Mouse (Mus musculus) frontal cortex, adult (tissue): ENCODE measurements at regions not wholly inside any gene's neighbourhood (a gene's known extent, or its start where the extent isn't known, plus 50 kb on each side); places are given as distances from the start of the nearest gene placed in this dataset.
"Not testable (repeated sequence)": the region's sequence is repeated elsewhere in the genome, so short reads cannot be mapped to it uniquely, and the experiment has no call there.

Experiments
- ATAC-seq: cut with Nextera tagmentation; 2 replicates; pipeline ENCODE4 v1.9.2; 2017; ENCODE audit warnings: mild to moderate bottlenecking, moderate library complexity, mixed read lengths; ENCODE audit not compliant: low TSS enrichment

DNA sequence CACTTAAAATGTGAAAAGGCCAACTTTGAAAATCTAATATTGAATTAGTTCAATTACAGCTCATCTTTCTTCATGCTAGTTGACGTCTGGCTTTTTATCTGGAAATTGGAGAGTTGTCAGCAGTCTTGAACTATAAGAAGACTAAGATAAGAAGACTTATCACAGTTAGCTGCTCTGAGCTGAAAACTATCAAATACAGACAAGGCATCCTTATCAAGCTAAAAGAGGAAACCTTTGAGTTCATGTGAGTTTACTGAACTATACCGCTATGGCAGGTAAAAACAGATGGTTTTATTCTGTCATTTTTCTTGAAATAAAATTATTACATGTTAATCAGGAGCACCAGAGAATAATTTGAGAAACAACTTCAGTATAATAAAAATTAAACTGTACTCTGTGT, 735.2 kb upstream of the Marcks start:
- no peak for ATAC-seq

- ATAC-seq = peak; percentile 62
Measured at GRCm38 (mm10) chr10:37861001-37861400, 722.3 kb upstream of the Marcks start.

DNA sequence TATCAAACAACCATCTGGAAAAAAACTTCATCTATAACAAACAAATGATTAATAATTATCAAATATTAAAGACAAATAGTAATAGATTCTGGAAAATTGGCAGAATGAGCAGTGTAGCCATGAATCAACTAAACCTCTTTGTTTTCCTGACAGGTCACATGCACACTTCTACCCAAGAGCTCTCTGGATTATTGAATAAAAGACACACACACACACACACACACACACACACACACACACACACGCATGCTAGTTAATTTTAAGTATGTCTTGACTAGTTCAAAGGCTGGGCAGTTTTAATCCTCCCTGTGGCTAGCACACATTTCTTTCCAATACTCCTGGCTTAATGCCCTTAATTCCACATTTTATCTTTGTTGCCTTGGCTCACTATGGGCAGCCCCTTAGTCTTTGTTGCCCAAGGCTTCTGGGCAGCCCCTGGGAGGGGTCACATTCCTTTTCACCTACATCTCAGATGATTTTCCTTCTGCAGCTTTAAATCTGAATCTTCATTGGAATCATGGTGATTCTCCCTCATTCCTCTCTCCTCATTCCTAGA, 710.6 kb upstream of the Marcks start:
- no peak for ATAC-seq

DNA sequence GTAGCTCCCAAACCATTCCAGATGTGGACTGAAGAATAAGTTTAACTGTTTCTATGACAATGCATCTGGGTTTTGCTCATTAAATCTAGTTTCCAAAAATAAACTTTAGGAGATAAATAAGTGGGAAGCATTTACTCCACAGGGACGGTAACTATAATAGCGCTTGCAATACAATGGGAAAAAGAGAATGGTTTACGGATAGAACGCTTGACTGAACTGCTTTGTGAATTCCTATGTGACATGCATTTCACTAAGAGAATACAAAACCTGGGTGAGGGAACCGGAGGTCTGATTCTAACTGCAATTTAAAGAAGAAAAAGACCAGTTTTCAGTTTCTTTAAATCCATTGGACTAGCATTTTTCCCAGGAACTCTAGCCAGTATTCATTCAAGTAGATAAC, 704.1 kb upstream of the Marcks start:
- ATAC-seq = no peak

DNA sequence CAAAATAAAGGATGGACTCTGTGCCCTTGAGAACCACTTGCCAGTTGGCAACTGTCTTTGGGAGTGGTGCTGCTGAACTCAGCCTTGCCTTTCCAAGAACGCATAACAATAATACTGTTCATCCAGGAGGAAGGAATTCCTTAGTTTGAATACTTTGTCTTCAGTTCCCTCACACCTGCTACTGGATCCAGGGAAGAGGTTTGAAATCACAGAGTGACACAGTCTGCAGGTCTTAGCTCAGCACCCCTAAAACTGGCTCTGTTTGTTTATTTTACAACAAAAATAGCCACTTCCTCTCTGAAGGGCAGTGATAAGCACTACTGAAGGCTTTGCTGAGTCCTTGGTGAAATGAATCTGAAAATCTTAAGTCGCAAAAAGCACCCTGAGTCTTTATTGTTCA, 703.1 kb upstream of the Marcks start:
- ATAC-seq = no peak

DNA sequence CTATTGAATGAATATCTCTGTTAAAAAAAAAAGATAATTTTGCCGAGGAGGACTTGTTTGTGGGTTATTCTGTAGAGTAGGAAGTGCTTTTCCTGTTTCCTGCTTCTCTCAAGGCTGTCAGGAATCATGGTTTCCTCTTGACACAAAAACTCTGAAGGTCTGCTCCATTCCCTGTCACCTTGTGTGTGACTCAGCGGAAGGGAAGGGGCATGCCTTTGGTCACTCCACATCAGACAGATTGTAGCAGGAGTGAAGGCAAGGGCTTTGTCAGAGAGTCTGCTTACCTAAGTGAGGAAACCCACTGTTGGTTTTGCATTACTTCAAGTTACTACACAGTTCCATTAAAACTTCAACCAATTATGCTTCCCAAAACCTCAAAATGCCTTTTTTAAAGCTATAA, 699.0 kb upstream of the Marcks start:
- ATAC-seq = no peak

DNA sequence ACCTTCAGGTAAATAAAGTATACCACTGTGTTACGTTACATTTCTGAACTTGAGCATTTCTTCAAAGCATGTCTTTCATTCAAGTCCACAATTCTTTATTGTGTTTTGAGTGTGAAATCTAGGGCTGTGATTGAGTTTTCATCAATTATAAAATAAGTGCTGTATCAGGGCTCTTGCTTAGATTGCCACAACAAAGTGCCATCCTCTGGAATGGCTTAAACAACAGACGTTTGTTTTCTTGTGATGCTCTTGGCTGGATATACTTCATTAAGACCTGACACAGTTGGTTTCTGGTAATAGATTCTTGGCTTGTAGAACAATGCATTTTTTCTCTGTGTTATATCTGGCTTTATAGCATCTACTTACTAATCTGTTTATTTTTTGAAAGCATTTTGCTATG, 674.3 kb upstream of the Marcks start:
- ATAC-seq = no peak

- peak; percentile 77 for ATAC-seq
Measured at GRCm38 (mm10) chr10:37812405-37812851, 673.7 kb upstream of the Marcks start.

GRCm38 (mm10) chr10:37811789-37812188, 673.1 kb upstream of the Marcks start:
- no peak for ATAC-seq

- no peak for ATAC-seq
Measured at GRCm38 (mm10) chr10:37803225-37803805, 664.6 kb upstream of the Marcks start.

DNA sequence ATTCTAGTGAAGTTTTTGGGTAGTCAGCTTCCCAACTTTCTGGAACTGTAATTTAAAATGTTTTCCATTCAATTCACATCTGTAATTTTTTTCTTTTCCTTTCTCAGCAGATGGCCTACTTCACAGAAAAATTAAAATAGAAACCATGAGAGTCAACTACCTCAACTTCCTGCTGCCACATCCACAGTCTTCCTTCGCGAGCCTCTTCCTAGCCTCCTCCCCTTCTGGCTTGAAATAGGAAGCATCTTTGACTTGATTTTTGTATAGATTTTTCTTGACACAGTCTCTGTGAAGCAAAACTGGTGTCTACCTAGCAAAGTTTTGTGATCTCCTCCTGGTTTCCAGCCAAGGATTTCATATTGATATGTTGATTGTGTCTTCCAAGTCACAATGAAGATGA, 660.7 kb upstream of the Marcks start:
- peak; percentile 78 for ATAC-seq

GRCm38 (mm10) chr10:37798285-37798684, 659.6 kb upstream of the Marcks start:
- no peak for ATAC-seq

- ATAC-seq = no peak
Measured at GRCm38 (mm10) chr10:37797701-37798100, 659.0 kb upstream of the Marcks start.

- no peak for ATAC-seq
Measured at GRCm38 (mm10) chr10:37792878-37793277, 654.2 kb upstream of the Marcks start.

DNA sequence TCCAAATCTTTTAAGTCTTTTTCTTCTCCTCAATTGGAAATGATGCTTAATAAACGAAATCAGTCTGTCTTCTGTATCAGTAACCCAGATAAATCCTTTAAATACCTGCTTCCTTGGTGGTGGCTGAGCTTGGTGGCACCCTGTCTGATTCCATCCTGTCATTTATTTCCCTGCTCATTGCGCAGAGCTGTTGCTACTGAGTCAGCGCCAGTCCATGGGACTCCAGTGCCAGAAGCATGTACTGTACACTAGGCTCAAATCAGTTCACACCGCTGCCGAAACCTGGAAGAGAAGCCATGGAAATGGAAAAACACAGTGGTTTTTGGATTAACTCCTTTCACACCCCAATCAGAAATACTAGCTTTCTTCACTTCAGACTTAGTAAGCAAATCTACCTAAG, 649.3 kb upstream of the Marcks start:
- no peak for ATAC-seq

DNA sequence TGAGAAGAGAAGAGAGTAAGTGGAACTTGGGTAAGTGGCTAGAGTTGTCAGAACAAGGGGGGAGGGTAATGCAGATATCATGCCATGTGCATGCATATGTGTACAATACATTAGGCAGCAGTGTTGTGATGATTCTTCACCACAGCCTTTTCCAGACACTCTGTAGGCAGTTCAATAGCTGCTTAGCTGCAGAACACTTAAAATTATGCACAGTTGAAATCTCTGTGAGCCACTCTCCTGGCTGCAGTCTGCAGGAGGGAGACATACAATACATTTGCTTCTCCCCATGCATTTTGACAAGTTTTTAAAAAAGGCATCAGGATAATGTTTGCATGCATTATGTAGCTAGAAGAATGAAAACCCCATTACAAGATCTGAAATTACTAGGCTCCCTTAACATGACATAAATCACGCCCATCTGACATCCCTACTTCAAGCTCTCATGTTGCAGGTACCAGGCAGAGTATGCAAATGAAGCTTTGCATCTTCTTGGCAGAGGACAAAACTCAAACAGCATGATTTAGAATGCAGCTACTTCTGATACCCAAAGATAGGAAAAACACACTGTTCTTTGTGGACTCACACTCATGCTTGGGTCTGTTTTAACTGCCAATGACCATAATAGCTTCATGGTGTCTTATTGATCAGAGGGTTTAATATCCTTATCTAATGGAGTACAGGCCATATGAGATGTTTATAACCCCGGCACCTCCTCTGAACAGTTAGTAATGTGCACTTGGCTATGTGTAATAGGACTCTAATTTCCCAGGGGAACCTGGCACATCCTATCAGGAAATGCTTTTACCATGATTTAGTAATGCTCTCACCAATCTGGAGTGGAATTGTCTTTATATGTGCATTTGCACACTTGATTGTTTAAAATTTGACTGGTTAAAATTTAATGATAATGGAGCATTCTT, 640.9 kb upstream of the Marcks start:
- ATAC-seq = peak; percentile 96

GRCm38 (mm10) chr10:37760542-37761367, 622.0 kb upstream of the Marcks start:
- no peak for ATAC-seq

DNA sequence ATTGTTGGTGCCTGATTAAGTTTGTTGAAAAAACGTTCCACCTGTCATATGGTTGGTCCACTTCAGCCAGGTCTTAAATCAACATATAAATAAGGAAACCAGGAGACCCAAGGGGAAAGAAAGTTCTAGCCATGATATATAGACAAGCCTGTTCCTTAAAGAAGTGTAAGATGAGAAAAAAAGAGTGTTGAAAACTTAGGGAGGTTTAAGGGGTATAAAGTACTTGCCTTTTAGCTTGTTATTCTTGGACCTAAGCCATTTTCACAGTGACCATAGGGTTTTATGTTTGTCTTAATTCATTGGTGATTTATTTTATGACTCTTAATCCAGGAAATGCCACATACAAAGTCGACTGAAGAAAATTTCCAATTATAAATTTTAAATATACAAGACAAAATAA, 602.9 kb upstream of the Marcks start:
- ATAC-seq = no peak

GRCm38 (mm10) chr10:37739024-37739423, 600.3 kb upstream of the Marcks start:
- peak; percentile 80 for ATAC-seq

GRCm38 (mm10) chr10:37725609-37726008, 586.9 kb upstream of the Marcks start:
- ATAC-seq = no peak

GRCm38 (mm10) chr10:37724994-37725393, 586.3 kb upstream of the Marcks start:
- ATAC-seq = not testable (repeated sequence)

- no peak for ATAC-seq
Measured at GRCm38 (mm10) chr10:37720748-37721147, 582.0 kb upstream of the Marcks start.
